Mouse (Mus musculus) adrenal gland, postnatal 10 days (tissue): ENCODE measurements at regions not wholly inside any gene's neighbourhood (a gene's known extent, or its start where the extent isn't known, plus 50 kb on each side); places are given as distances from the start of the nearest gene placed in this dataset.

Experiments used
- DNase-seq: peaks from one replicate; pipeline ENCODE4 v3.0.0; 2021; ENCODE audit warnings: mixed read lengths

DNA sequence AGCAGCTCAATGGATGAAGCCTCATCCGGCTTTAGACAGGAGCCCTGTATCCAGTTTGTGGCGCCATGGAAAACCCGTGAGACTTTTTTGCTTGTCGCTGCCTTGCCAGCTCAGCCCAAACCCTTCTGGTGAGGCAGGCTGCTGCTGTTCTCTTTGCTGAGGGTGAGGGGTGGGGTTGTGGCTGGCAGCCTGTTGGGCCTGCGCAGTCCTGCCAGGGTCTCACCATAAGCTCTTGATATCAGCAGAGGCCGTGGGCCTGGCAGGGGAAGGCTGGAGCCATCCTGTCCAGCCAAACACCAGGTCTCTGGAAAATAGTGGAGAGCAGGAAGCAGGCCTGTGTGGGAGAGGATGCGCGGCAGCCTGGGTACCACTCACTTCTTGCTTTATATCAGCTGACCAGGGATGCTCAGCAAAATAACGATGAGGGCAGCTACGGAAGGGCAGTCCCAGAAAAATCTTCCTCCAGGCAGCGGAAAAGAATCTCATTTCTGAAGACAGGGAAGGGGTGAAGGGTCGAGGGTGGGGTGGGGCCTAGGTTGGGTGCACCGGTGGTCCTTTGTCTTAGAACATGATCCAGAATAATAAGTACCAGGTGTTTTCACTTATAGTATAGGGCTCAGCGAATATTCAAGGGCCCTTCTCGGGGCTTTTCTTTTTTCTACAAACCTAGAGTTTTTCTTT is 73.4 kb upstream of the Medag start:
- no peak for DNase-seq

DNA sequence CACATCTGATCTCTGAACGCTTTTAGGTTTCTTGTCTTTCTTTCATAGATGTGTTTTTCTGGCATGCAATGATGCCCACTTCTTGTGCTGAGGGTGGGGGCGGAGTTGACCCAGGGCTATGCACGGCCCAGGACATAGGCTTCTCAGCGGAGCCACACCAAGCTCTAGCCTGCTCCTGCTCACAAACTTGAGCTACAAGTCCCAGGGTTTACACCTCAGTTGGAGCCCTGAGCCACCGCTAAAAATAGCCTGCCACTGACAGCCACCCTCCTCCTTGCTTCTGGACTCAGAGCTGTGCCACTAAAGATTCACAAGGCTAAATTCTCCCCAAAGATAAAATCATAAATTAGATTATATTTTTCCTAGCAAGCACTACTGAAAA is 72.9 kb upstream of the Medag start:
- DNase-seq: no peak

DNA sequence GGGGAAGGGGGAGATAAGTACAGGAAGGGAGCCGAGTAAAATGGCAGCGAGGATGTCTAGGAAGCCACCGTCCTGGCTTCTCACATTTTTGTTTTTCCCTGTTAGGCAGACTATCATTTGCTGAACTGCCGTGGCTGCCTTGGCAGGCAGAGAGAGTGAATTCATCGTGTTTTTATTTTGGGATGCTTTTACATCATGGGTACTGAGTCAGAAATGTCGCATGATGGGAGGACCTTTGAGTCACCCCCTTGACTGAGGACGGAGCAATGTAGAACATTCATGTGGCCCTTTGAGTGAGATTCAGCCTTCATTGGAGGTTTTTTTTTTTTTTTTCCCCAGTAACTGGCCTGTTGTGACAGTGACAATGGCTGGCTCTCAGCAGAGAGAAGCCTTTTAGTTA is 71.2 kb upstream of the Medag start:
- DNase-seq: peak; percentile 25

DNA sequence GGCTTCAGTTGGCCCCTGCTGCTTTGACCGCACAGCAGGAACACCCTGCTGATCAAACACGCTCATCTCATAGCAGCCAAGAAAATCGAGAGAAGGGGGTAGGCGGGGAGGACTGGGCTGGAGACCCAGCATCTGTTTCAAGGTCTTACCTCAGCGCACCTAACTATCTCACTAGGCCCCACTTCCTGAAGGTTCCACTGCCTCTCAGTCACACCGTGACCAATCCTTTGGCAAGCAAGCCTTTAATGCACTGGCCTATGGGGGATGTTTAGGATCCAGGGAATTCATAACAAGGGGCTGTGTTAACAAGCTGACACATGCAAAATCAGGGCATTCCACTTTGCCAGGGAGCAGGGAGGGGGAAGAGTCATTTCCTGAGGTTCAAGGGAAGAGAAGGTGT is 70.1 kb upstream of the Medag start:
- DNase-seq: no peak

DNA sequence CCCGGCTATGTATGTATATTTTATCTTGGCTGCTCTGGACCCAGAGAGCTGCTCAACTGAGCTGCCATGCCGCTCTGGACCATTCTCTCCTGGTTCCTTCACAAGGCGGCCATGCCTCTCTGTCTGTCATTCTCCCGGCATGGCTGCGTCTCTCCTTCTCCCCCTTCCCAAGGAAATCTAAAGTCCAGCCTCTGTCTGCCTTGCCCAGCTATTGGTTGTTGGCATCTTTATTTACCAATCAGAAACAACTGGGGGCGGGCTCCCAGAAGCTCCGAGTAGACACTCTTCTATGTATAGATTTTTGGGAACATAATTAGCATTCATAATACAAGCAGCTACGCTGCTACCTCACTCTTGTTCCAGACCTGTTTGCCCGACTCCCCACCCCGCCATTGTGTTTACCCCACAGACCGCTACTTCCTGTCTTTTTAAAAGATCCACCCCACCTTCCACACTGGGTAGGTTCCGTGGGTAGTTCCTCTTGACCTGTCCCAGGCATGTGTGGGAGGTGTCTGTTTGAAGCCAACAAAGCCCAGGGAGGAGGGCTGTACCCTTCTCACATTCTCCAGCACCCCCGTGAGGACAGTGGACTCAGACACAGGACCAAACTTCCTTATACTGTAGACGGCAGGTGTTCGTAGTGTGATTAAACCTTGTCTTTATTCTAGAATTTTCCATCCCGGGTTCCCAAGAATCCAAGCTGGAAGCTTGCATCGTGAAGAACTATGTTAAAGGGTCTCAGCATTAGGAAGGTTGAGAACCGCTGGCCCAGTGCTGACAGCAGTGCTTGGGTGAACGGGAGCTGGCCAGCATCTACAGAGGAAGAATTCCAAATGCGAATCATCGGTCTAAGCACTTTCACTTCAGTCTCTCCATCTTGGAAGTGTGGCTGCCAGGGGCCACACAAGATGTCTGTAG is 67.7 kb upstream of the Medag start:
- DNase-seq: no peak

DNA sequence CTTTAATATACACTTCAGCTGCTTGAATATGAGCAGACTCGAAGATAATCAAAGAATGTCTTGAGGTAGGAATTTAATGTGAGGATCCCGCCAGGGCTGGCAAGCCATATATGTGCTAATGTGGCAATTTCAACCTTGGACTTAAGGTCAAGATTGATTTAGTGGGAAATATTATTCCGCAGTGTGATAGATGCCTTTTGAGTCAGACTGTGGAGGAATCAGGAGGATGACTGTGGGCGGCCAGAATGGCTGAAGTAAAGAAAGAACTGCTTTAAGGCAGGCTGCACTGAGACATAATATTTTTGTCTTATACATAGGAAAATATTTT is 67.1 kb upstream of the Medag start:
- DNase-seq: no peak

DNA sequence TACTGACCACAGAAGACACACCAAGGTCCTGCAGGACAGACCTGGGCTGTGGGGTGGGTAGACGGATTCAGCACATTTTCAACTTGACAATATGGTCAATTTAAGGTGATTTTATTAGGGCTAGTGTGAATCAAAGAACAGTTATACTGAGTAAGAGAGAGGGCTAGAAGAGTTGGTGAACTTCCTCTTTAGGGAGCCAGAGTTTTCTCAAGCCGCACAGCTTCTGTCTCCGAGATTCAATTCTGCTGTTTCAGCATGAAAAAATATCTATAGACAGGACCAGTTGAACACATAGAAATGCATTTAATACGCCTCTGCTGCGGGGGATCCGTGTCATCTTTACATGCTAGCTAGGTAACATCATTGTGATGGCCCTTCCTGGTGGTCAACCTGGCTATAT is 66.4 kb upstream of the Medag start:
- no peak for DNase-seq

DNA sequence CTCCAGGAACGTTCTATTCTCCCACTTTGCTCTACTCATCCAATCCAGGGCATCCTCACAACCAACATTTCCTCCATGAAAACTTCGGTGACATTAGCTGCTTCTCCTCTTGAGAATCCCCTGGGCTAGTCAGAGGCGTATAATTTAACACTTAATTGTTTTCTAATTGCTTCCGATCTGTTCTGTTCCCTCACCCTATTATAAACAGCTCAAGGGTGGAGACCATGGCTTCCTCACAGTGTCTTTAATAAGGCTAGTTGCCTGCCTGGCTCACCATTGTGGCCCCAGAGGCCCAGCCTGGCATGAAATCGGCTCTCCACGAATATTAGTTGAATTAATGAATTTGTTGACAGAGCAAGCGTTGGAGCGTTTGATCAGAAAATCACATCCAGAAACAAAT is 61.9 kb upstream of the Medag start:
- no peak for DNase-seq

DNA sequence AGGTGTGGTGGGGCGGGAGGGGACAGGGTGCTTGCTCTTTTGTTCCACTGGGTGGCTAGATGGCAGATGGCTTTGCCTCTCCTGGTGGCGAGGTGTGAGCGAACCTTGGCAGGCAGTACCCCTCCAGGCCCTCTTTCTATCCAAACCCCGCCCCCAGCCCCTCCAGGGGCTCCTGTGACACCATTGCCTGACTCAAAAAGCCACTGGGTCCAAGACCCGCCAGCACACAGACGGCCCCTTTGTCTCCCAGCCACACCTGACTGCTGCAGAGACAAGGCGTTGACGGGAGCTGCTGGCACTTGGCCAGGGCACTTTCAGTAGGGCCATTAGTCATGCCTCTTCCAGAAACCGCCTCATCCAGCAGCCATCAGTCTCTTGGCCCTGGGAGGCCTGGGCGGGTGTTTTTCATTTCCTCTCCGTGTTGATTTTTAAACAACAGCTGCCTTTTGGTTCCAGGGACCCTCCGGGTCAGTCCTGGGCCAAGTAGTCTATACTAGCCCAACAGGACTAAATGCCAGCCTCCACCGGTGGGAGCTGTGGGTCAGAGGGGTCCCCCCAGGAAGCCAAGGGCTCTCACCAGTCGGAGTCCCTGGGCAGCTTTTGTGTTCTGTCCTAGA is 58.4 kb upstream of the Medag start:
- DNase-seq: peak; percentile 65

DNA sequence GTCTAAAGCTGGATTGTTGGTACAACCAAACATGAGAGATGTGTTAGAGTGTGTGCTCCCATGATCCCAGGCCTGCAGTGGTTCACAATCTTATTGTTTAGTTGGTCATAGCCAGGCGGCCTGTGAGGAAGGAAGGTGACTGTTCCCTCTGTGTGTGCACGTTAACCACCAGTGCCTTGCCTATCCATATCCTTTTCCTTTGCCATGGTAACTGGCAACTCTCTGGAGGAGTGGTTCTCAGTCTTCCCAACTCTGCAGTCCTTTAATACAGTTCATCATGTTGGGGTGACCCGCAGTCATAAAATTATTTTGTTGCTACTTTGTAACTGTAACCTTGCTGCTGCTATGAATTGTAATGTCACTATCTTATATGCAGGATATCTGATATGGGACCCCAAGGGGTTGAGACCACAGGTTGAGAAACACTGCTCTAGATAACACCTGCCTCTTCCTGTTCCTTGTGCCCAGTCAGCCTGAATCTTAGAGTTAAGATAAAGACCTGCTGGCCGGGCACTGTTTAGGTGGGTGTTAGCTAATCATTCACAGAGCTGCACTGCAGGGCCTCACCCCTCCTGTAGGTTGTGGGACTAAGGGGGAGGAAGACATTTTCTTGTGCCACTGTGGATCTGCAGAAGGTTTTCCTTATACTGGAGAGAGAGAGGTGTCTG is 57.0 kb upstream of the Medag start:
- no peak for DNase-seq

DNA sequence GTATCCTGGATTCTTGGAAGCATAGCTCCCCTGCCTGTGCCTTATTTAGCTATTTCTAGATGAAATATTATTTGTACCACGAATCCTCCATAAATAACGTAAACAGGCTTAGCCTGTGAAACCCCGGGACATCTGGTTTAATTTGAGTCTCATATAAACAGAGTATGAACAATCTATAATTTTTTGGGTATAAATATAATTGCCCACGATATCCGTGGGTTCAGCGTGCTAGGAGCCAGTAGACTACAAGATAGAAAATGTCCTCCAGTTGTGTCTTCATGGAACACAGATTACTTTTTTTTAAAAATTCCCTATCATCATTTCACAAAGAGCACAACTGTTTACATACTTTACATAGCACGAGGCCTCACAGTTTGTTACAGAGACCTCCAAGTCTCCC is 56.4 kb upstream of the Medag start:
- no peak for DNase-seq

DNA sequence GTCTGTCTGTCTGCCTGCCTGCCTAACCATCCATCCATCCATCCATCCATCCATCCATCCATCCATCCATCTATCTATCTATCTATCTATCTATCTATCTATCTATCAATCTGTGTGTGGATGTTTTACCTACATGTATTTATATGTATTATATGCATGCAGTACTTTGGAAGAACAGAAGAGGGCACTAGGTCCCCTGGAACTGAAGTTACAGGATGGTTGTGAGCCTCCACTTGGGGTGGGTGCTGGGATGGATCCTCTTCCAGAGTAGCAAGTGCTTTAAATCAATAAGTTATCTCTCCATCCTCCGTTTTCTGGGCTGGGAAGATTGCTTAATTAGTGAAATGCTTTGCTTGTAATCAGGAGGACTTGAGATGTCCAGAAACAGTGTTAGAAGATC is 54.6 kb upstream of the Medag start:
- no peak for DNase-seq
